Mouse (Mus musculus): ENCODE measurements around the gene Tgfb3. TPM values are rescaled to one million over a fixed set of nuclear protein-coding genes. Genes with fewer than 3 reads are reported as not detected.

The Tgfb3 gene
- polyA plus RNA-seq, 1 experiment from 2014 or later: 27.5 TPM

GRCm38 (mm10) chr12:86105546-86105945 is 26.7 kb upstream of the Tgfb3 start:
- Histone ChIP-seq H3K4me3 (ENCODE audit: low read depth, low read length) (no peak overlapping the region), H3K36me3 (ENCODE audit: control insufficient read depth, insufficient read depth, low read length) (no peaks in the 10 kb centered on the region), H3K9ac (replicated peaks; ENCODE audit: low read depth, low read length) (no peak overlapping the region), H3K27ac (ENCODE audit: low read length) (no peak overlapping the region), H3K27me3 (ENCODE audit: control insufficient read depth, insufficient read depth, low read length) (no peaks in the 10 kb centered on the region), H3K4me1 (ENCODE audit: control insufficient read depth, insufficient read depth, low read length) (peaks cover 3% of the 10 kb centered on the region; the same call in 1 of the 2 replicates), H3K4me2 (replicated peaks; ENCODE audit: low read depth, low read length) (no peak overlapping the region), H3K9me3 (ENCODE audit: control insufficient read depth, low read depth, low read length) (no peaks in the 10 kb centered on the region)
- 74% methylated on average over 7 of the region's 10 CpGs for WGBS
- ATAC-seq (ENCODE audit: insufficient number of reproducible peaks, insufficient read depth, low FRiP score, low read depth): no peak

- Histone ChIP-seq H3K4me2 (replicated peaks; ENCODE audit: low read depth, low read length) (no peak overlapping the region), H3K4me1 (ENCODE audit: control insufficient read depth, insufficient read depth, low read length) (peaks cover 3% of the 10 kb centered on the region; the same call in 1 of the 2 replicates), H3K27me3 (ENCODE audit: control insufficient read depth, insufficient read depth, low read length) (no peaks in the 10 kb centered on the region), H3K9ac (replicated peaks; ENCODE audit: low read depth, low read length) (no peak overlapping the region), H3K9me3 (ENCODE audit: control insufficient read depth, low read depth, low read length) (no peaks in the 10 kb centered on the region), H3K27ac (ENCODE audit: low read length) (no peak overlapping the region), H3K4me3 (ENCODE audit: low read depth, low read length) (no peak overlapping the region), H3K36me3 (ENCODE audit: control insufficient read depth, insufficient read depth, low read length) (no peaks in the 10 kb centered on the region)
- WGBS: 66% methylated on average over 11 of the region's 11 CpGs
- no peak for ATAC-seq (ENCODE audit: insufficient number of reproducible peaks, insufficient read depth, low FRiP score, low read depth)
Measured at GRCm38 (mm10) chr12:86104297-86104696, 25.5 kb upstream of the Tgfb3 start.

- H3K4me1 ChIP-seq (ENCODE audit: control insufficient read depth, insufficient read depth, low read length): peaks cover 3% of the 10 kb centered on the region; the same call in 1 of the 2 replicates
- no peaks in the 10 kb centered on the region for H3K36me3 ChIP-seq (ENCODE audit: control insufficient read depth, insufficient read depth, low read length)
- no peak for ATAC-seq (ENCODE audit: insufficient number of reproducible peaks, insufficient read depth, low FRiP score, low read depth)
- WGBS: 26% methylated on average over 8 of the region's 8 CpGs
- H3K27me3 ChIP-seq (ENCODE audit: control insufficient read depth, insufficient read depth, low read length): no peaks in the 10 kb centered on the region
- H3K9ac ChIP-seq (replicated peaks; ENCODE audit: low read depth, low read length): no peak overlapping the region
- no peak overlapping the region for H3K4me3 ChIP-seq (ENCODE audit: low read depth, low read length)
- no peak overlapping the region for H3K4me2 ChIP-seq (replicated peaks; ENCODE audit: low read depth, low read length)
- H3K27ac ChIP-seq (ENCODE audit: low read length): no peak overlapping the region
- H3K9me3 ChIP-seq (ENCODE audit: control insufficient read depth, low read depth, low read length): no peaks in the 10 kb centered on the region
Measured at GRCm38 (mm10) chr12:86103852-86104251, 25.0 kb upstream of the Tgfb3 start.

- ATAC-seq (ENCODE audit: insufficient number of reproducible peaks, insufficient read depth, low FRiP score, low read depth): no peak
- Histone ChIP-seq H3K36me3 (ENCODE audit: control insufficient read depth, insufficient read depth, low read length) (no peaks in the 10 kb centered on the region), H3K4me2 (replicated peaks; ENCODE audit: low read depth, low read length) (no peak overlapping the region), H3K4me3 (ENCODE audit: low read depth, low read length) (no peak overlapping the region), H3K27ac (ENCODE audit: low read length) (no peak overlapping the region), H3K27me3 (ENCODE audit: control insufficient read depth, insufficient read depth, low read length) (no peaks in the 10 kb centered on the region), H3K4me1 (ENCODE audit: control insufficient read depth, insufficient read depth, low read length) (peaks cover 3% of the 10 kb centered on the region; the same call in 1 of the 2 replicates), H3K9me3 (ENCODE audit: control insufficient read depth, low read depth, low read length) (no peaks in the 10 kb centered on the region), H3K9ac (replicated peaks; ENCODE audit: low read depth, low read length) (no peak overlapping the region)
- 64% methylated on average over 11 of the region's 11 CpGs for WGBS
Measured at GRCm38 (mm10) chr12:86103391-86103790, 24.6 kb upstream of the Tgfb3 start.

GRCm38 (mm10) chr12:86102686-86103085 is 23.8 kb upstream of the Tgfb3 start:
- Histone ChIP-seq H3K9me3 (ENCODE audit: control insufficient read depth, low read depth, low read length) (no peaks in the 10 kb centered on the region), H3K4me2 (replicated peaks; ENCODE audit: low read depth, low read length) (no peak overlapping the region), H3K36me3 (ENCODE audit: control insufficient read depth, insufficient read depth, low read length) (no peaks in the 10 kb centered on the region), H3K4me1 (ENCODE audit: control insufficient read depth, insufficient read depth, low read length) (peaks cover 3% of the 10 kb centered on the region; the same call in 1 of the 2 replicates), H3K4me3 (ENCODE audit: low read depth, low read length) (no peak overlapping the region), H3K27ac (ENCODE audit: low read length) (no peak overlapping the region), H3K9ac (replicated peaks; ENCODE audit: low read depth, low read length) (no peak overlapping the region), H3K27me3 (ENCODE audit: control insufficient read depth, insufficient read depth, low read length) (no peaks in the 10 kb centered on the region)
- ATAC-seq (ENCODE audit: insufficient number of reproducible peaks, insufficient read depth, low FRiP score, low read depth): no peak
- WGBS: 85% methylated on average over 8 of the region's 8 CpGs

- Histone ChIP-seq H3K27ac (ENCODE audit: low read length) (no peak overlapping the region), H3K36me3 (ENCODE audit: control insufficient read depth, insufficient read depth, low read length) (no peaks in the 10 kb centered on the region), H3K27me3 (ENCODE audit: control insufficient read depth, insufficient read depth, low read length) (no peaks in the 10 kb centered on the region), H3K9me3 (ENCODE audit: control insufficient read depth, low read depth, low read length) (no peaks in the 10 kb centered on the region), H3K4me1 (ENCODE audit: control insufficient read depth, insufficient read depth, low read length) (peaks cover 3% of the 10 kb centered on the region; the same call in 1 of the 2 replicates), H3K4me2 (replicated peaks; ENCODE audit: low read depth, low read length) (no peak overlapping the region), H3K4me3 (ENCODE audit: low read depth, low read length) (no peak overlapping the region), H3K9ac (replicated peaks; ENCODE audit: low read depth, low read length) (no peak overlapping the region)
- WGBS: 72% methylated on average over 3 of the region's 3 CpGs
- no peak for ATAC-seq (ENCODE audit: insufficient number of reproducible peaks, insufficient read depth, low FRiP score, low read depth)
Measured at GRCm38 (mm10) chr12:86100711-86101110, 21.9 kb upstream of the Tgfb3 start.

- Histone ChIP-seq H3K36me3 (ENCODE audit: control insufficient read depth, insufficient read depth, low read length) (no peaks in the 10 kb centered on the region), H3K4me1 (ENCODE audit: control insufficient read depth, insufficient read depth, low read length) (no peaks in the 10 kb centered on the region), H3K9me3 (ENCODE audit: control insufficient read depth, low read depth, low read length) (no peaks in the 10 kb centered on the region), H3K9ac (replicated peaks; ENCODE audit: low read depth, low read length) (no peak overlapping the region), H3K4me2 (replicated peaks; ENCODE audit: low read depth, low read length) (no peak overlapping the region), H3K4me3 (ENCODE audit: low read depth, low read length) (no peak overlapping the region), H3K27me3 (ENCODE audit: control insufficient read depth, insufficient read depth, low read length) (no peaks in the 10 kb centered on the region), H3K27ac (ENCODE audit: low read length) (no peak overlapping the region)
- 85% methylated on average over 11 of the region's 11 CpGs for WGBS
- ATAC-seq (ENCODE audit: insufficient number of reproducible peaks, insufficient read depth, low FRiP score, low read depth): no peak
Measured at GRCm38 (mm10) chr12:86097781-86098180, 18.9 kb upstream of the Tgfb3 start.

GRCm38 (mm10) chr12:86095806-86096205 is 17.0 kb upstream of the Tgfb3 start:
- ATAC-seq (ENCODE audit: insufficient number of reproducible peaks, insufficient read depth, low FRiP score, low read depth): no peak
- Histone ChIP-seq H3K27me3 (ENCODE audit: control insufficient read depth, insufficient read depth, low read length) (no peaks in the 10 kb centered on the region), H3K4me3 (ENCODE audit: low read depth, low read length) (no peak overlapping the region), H3K4me2 (replicated peaks; ENCODE audit: low read depth, low read length) (no peak overlapping the region), H3K4me1 (ENCODE audit: control insufficient read depth, insufficient read depth, low read length) (no peaks in the 10 kb centered on the region), H3K9me3 (ENCODE audit: control insufficient read depth, low read depth, low read length) (no peaks in the 10 kb centered on the region), H3K27ac (ENCODE audit: low read length) (no peak overlapping the region), H3K9ac (replicated peaks; ENCODE audit: low read depth, low read length) (no peak overlapping the region), H3K36me3 (ENCODE audit: control insufficient read depth, insufficient read depth, low read length) (no peaks in the 10 kb centered on the region)
- 93% methylated on average over 4 of the region's 4 CpGs for WGBS

GRCm38 (mm10) chr12:86094075-86094474 is 15.2 kb upstream of the Tgfb3 start:
- H3K27me3 ChIP-seq (ENCODE audit: control insufficient read depth, insufficient read depth, low read length): no peaks in the 10 kb centered on the region
- no peaks in the 10 kb centered on the region for H3K9me3 ChIP-seq (ENCODE audit: control insufficient read depth, low read depth, low read length)
- no peaks in the 10 kb centered on the region for H3K36me3 ChIP-seq (ENCODE audit: control insufficient read depth, insufficient read depth, low read length)
- H3K27ac ChIP-seq (ENCODE audit: low read length): no peak overlapping the region
- no peak for ATAC-seq (ENCODE audit: insufficient number of reproducible peaks, insufficient read depth, low FRiP score, low read depth)
- H3K9ac ChIP-seq (replicated peaks; ENCODE audit: low read depth, low read length): no peak overlapping the region
- H3K4me2 ChIP-seq (replicated peaks; ENCODE audit: low read depth, low read length): no peak overlapping the region
- no peaks in the 10 kb centered on the region for H3K4me1 ChIP-seq (ENCODE audit: control insufficient read depth, insufficient read depth, low read length)
- 78% methylated on average over 4 of the region's 4 CpGs for WGBS
- H3K4me3 ChIP-seq (ENCODE audit: low read depth, low read length): no peak overlapping the region

Data from stomach, embryonic 14.5 days (tissue).